41 mouse cellular contexts compared by ENCODE assay signal in the genomic region with DNA sequence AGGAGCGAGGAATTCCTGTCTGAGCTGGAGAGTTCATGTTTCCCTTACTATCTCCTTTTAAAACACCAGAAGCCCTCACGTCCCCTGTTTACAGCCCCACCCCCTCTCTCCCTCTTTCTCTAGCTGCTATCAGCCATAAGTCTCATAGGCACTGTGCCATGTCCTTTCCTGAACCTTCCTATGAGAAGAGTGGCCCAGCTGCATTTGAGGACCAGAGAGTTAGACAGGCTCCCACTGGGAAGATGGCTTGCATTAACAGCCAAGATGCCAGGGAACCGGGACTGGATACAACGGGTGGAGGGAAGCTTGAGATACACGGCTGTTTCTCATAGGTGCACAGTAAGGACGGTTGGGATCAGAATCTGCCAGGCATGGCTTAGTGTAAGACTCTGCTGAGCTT. TPM values are rescaled to one million over a fixed set of nuclear protein-coding genes. Genes with fewer than 3 reads are reported as not detected.
"Had no signal": no experiment of that assay in that cellular context is flagged by ENCODE, and none has a peak within 500 bp of the region (broad histone marks: within the 10 kb centered on the region; RNA-seq: fewer than 3 reads in every experiment).

No protein-coding gene starts in this region.

- H3K4me3 ChIP-seq: heart, embryonic 10.5 days; heart, embryonic 12.5 days; heart, embryonic 13.5 days; heart, embryonic 15.5 days; hindbrain, embryonic 10.5 days; hindbrain, embryonic 13.5 days; hindbrain, embryonic 15.5 days; intestine, embryonic 15.5 days; kidney, embryonic 15.5 days; layer of hippocampus, adult 2 months; left cerebral cortex, adult 2 months had no signal

- H3K9ac ChIP-seq: heart, embryonic 12.5 days; heart, embryonic 13.5 days; heart, embryonic 15.5 days; hindbrain, embryonic 13.5 days; hindbrain, embryonic 14.5 days; hindbrain, embryonic 15.5 days; intestine, embryonic 15.5 days; kidney, embryonic 15.5 days had no signal

- H3K4me1 ChIP-seq: heart, embryonic 10.5 days; heart, embryonic 12.5 days; heart, embryonic 13.5 days; hindbrain, embryonic 13.5 days; hindbrain, embryonic 15.5 days; intestine, embryonic 15.5 days had no signal

- DNase-seq: heart, postnatal 10 days; heart, postnatal 14 days; heart, postnatal 36 days; heart, postnatal 4 days; kidney, adult 11 months; kidney, adult 18-20 months; kidney, adult 2 months; kidney, adult 8-10 months; kidney, adult 9 months; kidney, postnatal 10 days; kidney, postnatal 14 days; kidney, postnatal 25 days; kidney, postnatal 36 days; kidney, postnatal 4 days; layer of hippocampus, adult 9-11 months; layer of hippocampus, postnatal 36 days had no signal

- ATAC-seq: hindbrain, embryonic 16.5 days; inflammation-experienced regulatory T-cells, adult 6 months; intestine, embryonic 15.5 days; intestine, embryonic 16.5 days; intestine, postnatal 0 days had no signal

- H3K36me3 ChIP-seq: heart, embryonic 10.5 days; heart, embryonic 12.5 days; heart, embryonic 13.5 days; heart, embryonic 15.5 days; hindbrain, embryonic 10.5 days; hindbrain, embryonic 13.5 days; hindbrain, embryonic 15.5 days; intestine, embryonic 15.5 days; kidney, embryonic 15.5 days had no signal

- H3K9me3 ChIP-seq: heart, embryonic 10.5 days; heart, embryonic 12.5 days; heart, embryonic 13.5 days; heart, embryonic 15.5 days; hindbrain, embryonic 10.5 days; hindbrain, embryonic 13.5 days; hindbrain, embryonic 15.5 days; intestine, embryonic 15.5 days; kidney, embryonic 15.5 days had no signal

- H3K4me2 ChIP-seq: heart, embryonic 11.5 days; heart, embryonic 12.5 days; heart, embryonic 13.5 days; heart, embryonic 15.5 days; hindbrain, embryonic 13.5 days; hindbrain, embryonic 14.5 days; hindbrain, embryonic 15.5 days; intestine, embryonic 15.5 days; kidney, embryonic 15.5 days had no signal

- H3K27me3 ChIP-seq: heart, embryonic 15.5 days; hindbrain, embryonic 13.5 days; hindbrain, embryonic 15.5 days; intestine, embryonic 15.5 days; kidney, embryonic 15.5 days had no signal

- H3K27ac ChIP-seq: heart, embryonic 10.5 days; heart, embryonic 13.5 days; heart, embryonic 15.5 days; hindbrain, embryonic 10.5 days; hindbrain, embryonic 13.5 days; hindbrain, embryonic 14.5 days; hindbrain, embryonic 15.5 days; intestine, embryonic 15.5 days; kidney, embryonic 15.5 days; kidney, postnatal 0 days; layer of hippocampus, adult 2 months; left cerebral cortex, adult 2 months had no signal

RNA-seq across cellular contexts. Expression of gene Nme9, which starts 13.6 kb away (rescaled TPM):
- total RNA-seq: heart, postnatal 10 days; heart, postnatal 25 days; heart, postnatal 36 days; heart, postnatal 4 days; hematopoietic stem cell, adult 5-6 weeks; left cerebral cortex, adult 18-20 months; left cerebral cortex, adult 2 months had no signal
- polyA plus RNA-seq: heart, embryonic 10.5 days; heart, embryonic 12.5 days; heart, embryonic 13.5 days; heart, embryonic 14.5 days; inflammation-experienced regulatory T-cells, adult 6 months; intestine, embryonic 14.5 days; kidney, embryonic 14.5 days; kidney, embryonic 16.5 days had no signal
